ENCODE assay signal across 8 mouse cellular contexts in the genomic region with DNA sequence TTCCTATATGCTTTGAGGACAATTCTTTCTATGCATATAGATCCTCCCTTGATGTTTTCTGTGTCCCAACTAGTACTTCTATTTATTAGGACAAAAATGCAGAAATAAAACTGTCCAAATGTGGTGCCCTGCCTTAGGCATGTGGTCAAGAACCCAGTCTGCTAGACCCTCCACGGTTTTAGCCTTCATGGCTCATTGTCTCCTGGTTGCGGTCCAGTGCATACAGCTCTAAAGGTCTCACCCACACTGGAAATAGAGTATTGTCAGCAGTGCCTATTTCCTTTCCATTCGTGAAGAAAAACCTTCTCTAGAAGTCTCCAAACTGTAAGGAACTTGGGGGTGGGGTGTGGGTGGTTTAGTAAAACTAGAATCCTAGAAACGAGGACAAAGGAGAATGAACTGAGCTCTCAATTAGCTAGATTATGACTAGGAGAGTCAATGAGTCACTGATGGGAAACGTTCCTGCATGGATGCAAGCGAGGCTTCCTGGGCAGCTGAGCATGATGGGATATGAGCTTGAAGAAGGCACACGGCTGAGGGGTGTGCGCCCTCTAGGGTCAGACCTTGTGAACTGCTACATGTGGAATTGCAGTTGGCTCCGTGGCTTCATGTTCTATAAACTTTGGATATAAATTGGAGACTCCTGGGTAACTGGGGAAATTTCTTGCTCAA. TPM values are rescaled to one million over a fixed set of nuclear protein-coding genes. Genes with fewer than 3 reads are reported as not detected.
DNase-seq lines count a peak whose midpoint lies in the region; ATAC-seq and TF ChIP-seq lines count a peak whose summit lies in the region.

No protein-coding gene starts in this region.

- H3K27ac ChIP-seq in gastrocnemius, adult 2 months = no peak overlapping the region

- peak; percentile 39 for DNase-seq in gastrocnemius, adult 2 months
- no peak for DNase-seq in gastrocnemius, adult 8-10 months (ENCODE audit: low spot score in 2 of 2)
- DNase-seq in embryo, embryonic 10 days (ENCODE audit: low spot score) = peak; percentile 82
- DNase-seq in heart, postnatal 36 days = peak; percentile 13 to 17
- DNase-seq in layer of hippocampus, postnatal 10 days (ENCODE audit: low spot score in 2 of 2) = peak; percentile 45 to 58
- peak; percentile 62 for DNase-seq in lung, postnatal 36 days
- peak; percentile 64 to 78 for DNase-seq in right cerebral cortex, postnatal 36 days (ENCODE audit: low spot score in 2 of 2)

- intact Hi-C loops in gastrocnemius, adult 2 months (cut with DNase I) = no loop called here
- intact Hi-C loops in heart, postnatal 36 days (cut with DNase I) = no loop called here

- TF ChIP-seq CTCF in gastrocnemius, adult 2 months (IDR thresholded peaks at IDR 0.05) = peak; percentile 72

- peak; percentile 68 for ATAC-seq in activated CD4-positive, CD25-positive, alpha-beta regulatory T cell, adult 4 months

- no peak overlapping the region for H3K4me3 ChIP-seq in gastrocnemius, adult 2 months

RNA-seq across cellular contexts. Expression of a gene that starts 2.6 kb away (rescaled TPM):
- not detected for total RNA-seq in gastrocnemius, adult 2 months (2021)
- total RNA-seq in gastrocnemius, adult 8-10 months (2022) = not detected
- not detected for polyA plus RNA-seq in activated CD4-positive, CD25-positive, alpha-beta regulatory T cell, adult 4 months (2017; shearing (Covaris generic))
- not detected for total RNA-seq in heart, postnatal 36 days (2021)
- total RNA-seq in layer of hippocampus, postnatal 10 days (2021) = 10 to 100 TPM; 10.4 to 12.2 TPM

RNA-seq across cellular contexts. Expression of a gene that starts 45.1 kb away (rescaled TPM):
- total RNA-seq in gastrocnemius, adult 2 months (2021) = 1 to 10 TPM; 6.6 to 7.7 TPM
- 1 to 10 TPM; 3.7 to 7.3 (median 5.6) TPM for total RNA-seq in gastrocnemius, adult 8-10 months (2022)
- polyA plus RNA-seq in activated CD4-positive, CD25-positive, alpha-beta regulatory T cell, adult 4 months (2017; shearing (Covaris generic)) = 10 to 100 TPM; 17.8 to 22.0 TPM
- total RNA-seq in heart, postnatal 36 days (2021) = 10 to 100 TPM in 1 of 2 experiments, 1 to 10 TPM in 1; 8.6 to 11.1 TPM
- total RNA-seq in layer of hippocampus, postnatal 10 days (2021) = 10 to 100 TPM; 11.4 to 13.7 TPM

RNA-seq across cellular contexts. Expression of a gene that starts 59.0 kb away (rescaled TPM):
- under 1 TPM; 0.08 to 0.11 TPM for total RNA-seq in gastrocnemius, adult 2 months (2021)
- total RNA-seq in gastrocnemius, adult 8-10 months (2022) = not detected
- 10 to 100 TPM; 21.3 to 30.8 TPM for polyA plus RNA-seq in activated CD4-positive, CD25-positive, alpha-beta regulatory T cell, adult 4 months (2017; shearing (Covaris generic))
- total RNA-seq in heart, postnatal 36 days (2021) = under 1 TPM; 0.38 to 0.56 TPM
- total RNA-seq in layer of hippocampus, postnatal 10 days (2021) = 10 to 100 TPM; 28.7 to 32.3 TPM

Comparison
In these comparisons a context has a peak if more than half of its experiments do, and no peak if none do; other contexts are left out.
1. DNase-seq: peak in gastrocnemius, adult 2 months (single experiment), embryo, embryonic 10 days (single experiment), heart, postnatal 36 days (2 of 2), layer of hippocampus, postnatal 10 days (2 of 2), lung, postnatal 36 days (single experiment) and right cerebral cortex, postnatal 36 days (2 of 2); none in gastrocnemius, adult 8-10 months (0 of 2).
2. RNA of a gene that starts 2.6 kb away (total RNA-seq): 10.4 to 12.2 TPM in layer of hippocampus, postnatal 10 days; not detected in gastrocnemius, adult 8-10 months, not detected in gastrocnemius, adult 2 months and not detected in heart, postnatal 36 days; every median in the first group is over 10 times any median in the second.
3. RNA of a gene that starts 59.0 kb away (total RNA-seq): 28.7 to 32.3 TPM in layer of hippocampus, postnatal 10 days; 0.38 to 0.56 TPM in heart, postnatal 36 days, 0.08 to 0.11 TPM in gastrocnemius, adult 2 months and not detected in gastrocnemius, adult 8-10 months; every median in the first group is over 10 times any median in the second.